Mouse (Mus musculus) frontal cortex, postnatal 10 days (tissue): ENCODE measurements around the gene Il1b.

ENCODE experiments used
- DNase-seq, 2 experiments: peaks; one replicate each; pipeline ENCODE4 v3.0.0; 2022; ENCODE audit warnings: low spot score in 2 of 2, mixed read lengths in 1 of 2

The Il1b gene

GRCm38 (mm10) chr2:129371039-129371438 lies at the start of gene Il1b:
Gene Il1b, minus strand, starts transcription at chr2:129371139.
- DNase-seq: no peak

- DNase-seq: no peak
Measured at GRCm38 (mm10) chr2:129419361-129419880, 48.5 kb upstream of the Il1b start.

GRCm38 (mm10) chr2:129414593-129414992 lies 43.7 kb upstream of the Il1b start:
- DNase-seq: no peak

- no peak for DNase-seq
Measured at GRCm38 (mm10) chr2:129413488-129413887, 42.5 kb upstream of the Il1b start.

- no peak for DNase-seq
Measured at GRCm38 (mm10) chr2:129411651-129412050, 40.7 kb upstream of the Il1b start.

- DNase-seq: no peak
Measured at GRCm38 (mm10) chr2:129410344-129410743, 39.4 kb upstream of the Il1b start.

GRCm38 (mm10) chr2:129408476-129408875 lies 37.5 kb upstream of the Il1b start:
- peak; percentile 76 to 83 for DNase-seq

- DNase-seq: no peak
Measured at GRCm38 (mm10) chr2:129407596-129407995, 36.7 kb upstream of the Il1b start.

GRCm38 (mm10) chr2:129406508-129406907 lies 35.6 kb upstream of the Il1b start:
- DNase-seq: no peak

- no peak for DNase-seq
Measured at GRCm38 (mm10) chr2:129403786-129404185, 32.8 kb upstream of the Il1b start.

GRCm38 (mm10) chr2:129402330-129402729 lies 31.4 kb upstream of the Il1b start:
- no peak for DNase-seq

GRCm38 (mm10) chr2:129401803-129402202 lies 30.9 kb upstream of the Il1b start:
- no peak for DNase-seq

GRCm38 (mm10) chr2:129398176-129398575 lies 27.2 kb upstream of the Il1b start:
- DNase-seq: no peak

GRCm38 (mm10) chr2:129393524-129393923 lies 22.6 kb upstream of the Il1b start:
- no peak for DNase-seq

GRCm38 (mm10) chr2:129390161-129390560 lies 19.2 kb upstream of the Il1b start:
- no peak for DNase-seq

GRCm38 (mm10) chr2:129389323-129389722 lies 18.4 kb upstream of the Il1b start:
- no peak for DNase-seq

GRCm38 (mm10) chr2:129385331-129385730 lies 14.4 kb upstream of the Il1b start:
- DNase-seq: no peak

- no peak for DNase-seq
Measured at GRCm38 (mm10) chr2:129384272-129384660, 13.3 kb upstream of the Il1b start.

- no peak for DNase-seq
Measured at GRCm38 (mm10) chr2:129383512-129384271, 12.8 kb upstream of the Il1b start.

GRCm38 (mm10) chr2:129380746-129381474 lies 10.0 kb upstream of the Il1b start:
- DNase-seq: no peak

- DNase-seq: no peak
Measured at GRCm38 (mm10) chr2:129380211-129380610, 9.3 kb upstream of the Il1b start.

GRCm38 (mm10) chr2:129373307-129373706 lies 2.4 kb upstream of the Il1b start:
- DNase-seq: no peak

- DNase-seq: no peak
Measured at GRCm38 (mm10) chr2:129369615-129370014, 1.3 kb downstream of the Il1b start.
